Mouse (Mus musculus): ENCODE measurements around the gene Pcyox1. TPM values are rescaled to one million over a fixed set of nuclear protein-coding genes. Genes with fewer than 3 reads are reported as not detected.

Gene Pcyox1
- polyA plus RNA-seq (2012), result 0.08 and 0.46 TPM in 2 replicates

DNA sequence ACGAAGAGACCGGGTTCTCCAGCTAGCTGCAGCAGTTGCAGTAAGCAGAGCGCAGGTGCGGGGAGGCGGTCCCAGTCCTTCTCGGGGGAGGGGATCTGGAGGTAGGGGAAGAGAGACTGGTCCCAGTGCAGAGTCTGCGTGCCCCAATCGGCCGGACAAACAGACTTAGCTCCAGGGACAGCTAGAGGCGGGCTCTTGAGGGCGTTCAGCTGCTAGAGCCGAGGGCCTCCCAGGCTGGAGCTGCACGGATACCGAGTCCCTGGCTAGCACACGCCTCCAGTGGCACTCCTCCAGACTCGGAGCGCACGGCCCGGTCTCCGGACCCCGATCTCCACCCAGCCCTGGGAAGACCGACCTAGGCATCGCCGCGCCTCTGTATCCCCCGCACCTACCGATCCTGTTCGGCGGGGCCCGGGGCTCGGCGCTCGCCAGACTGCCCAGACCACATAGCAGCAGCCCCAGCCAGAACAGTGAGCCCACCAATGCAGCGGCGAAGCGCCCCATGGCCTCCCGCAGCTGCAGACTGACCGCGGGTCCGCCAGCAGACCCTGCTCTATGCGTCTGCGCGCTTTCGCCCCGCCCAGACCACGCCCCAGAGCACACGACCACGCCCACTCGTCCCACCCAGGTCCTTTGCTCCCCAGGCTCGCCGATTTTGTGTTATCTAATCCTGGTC, at the start of gene Pcyox1:
Gene Pcyox1, minus strand, starts transcription at position 574 of the 676 bp plus-strand sequence.
- peaks cover 17% of the 10 kb centered on the region for H3K36me3 ChIP-seq (ENCODE audit: control insufficient read depth)
- H3K27me3 ChIP-seq (ENCODE audit: control insufficient read depth), result peaks cover 18% of the 10 kb centered on the region
- no peak for TF ChIP-seq TAL1 (IDR thresholded peaks at IDR 0.05; ENCODE audit: low read length)
- no peak for TF ChIP-seq GATA1 (IDR thresholded peaks at IDR 0.05; ENCODE audit: low read length)
- no peaks in the 10 kb centered on the region for H3K9me3 ChIP-seq (ENCODE audit: control insufficient read depth, low read length)
- peaks cover 53% of the 10 kb centered on the region for H3K4me1 ChIP-seq (ENCODE audit: control insufficient read depth)
- H3K4me3 ChIP-seq (replicated peaks), result peak within 1 kb of the TSS; percentile 96

DNA sequence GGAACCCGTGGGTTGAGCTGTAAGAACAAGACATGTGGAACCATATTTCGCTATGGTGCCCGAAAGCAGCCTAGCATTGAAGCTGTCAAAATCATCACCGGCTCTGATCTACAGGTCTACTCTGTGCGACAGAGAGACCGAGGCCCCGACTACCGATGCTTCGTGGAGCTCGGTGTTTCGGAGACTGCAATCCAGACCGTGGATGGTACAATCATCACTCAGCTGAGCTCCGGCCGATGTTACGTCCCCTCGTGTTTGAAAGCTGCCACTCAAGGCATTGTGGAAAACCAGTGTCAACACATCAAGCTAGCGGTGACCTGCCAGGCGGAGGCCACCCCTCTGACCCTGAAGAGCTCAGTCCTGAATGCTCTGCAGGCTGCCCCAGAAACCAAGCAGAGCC, 48.6 kb upstream of the Pcyox1 start:
- no peaks in the 10 kb centered on the region for H3K27me3 ChIP-seq (ENCODE audit: control insufficient read depth)
- peaks cover 77% of the 10 kb centered on the region for H3K36me3 ChIP-seq (ENCODE audit: control insufficient read depth)
- no peak for TF ChIP-seq GATA1 (IDR thresholded peaks at IDR 0.05; ENCODE audit: low read length)
- TF ChIP-seq TAL1 (IDR thresholded peaks at IDR 0.05; ENCODE audit: low read length), result no peak
- H3K4me3 ChIP-seq (replicated peaks), result no peak overlapping the region
- no peaks in the 10 kb centered on the region for H3K9me3 ChIP-seq (ENCODE audit: control insufficient read depth, low read length)
- H3K4me1 ChIP-seq (ENCODE audit: control insufficient read depth), result no peaks in the 10 kb centered on the region; the same call in 1 of the 2 replicates

GRCm38 (mm10) chr6:86441571-86441970, 44.6 kb upstream of the Pcyox1 start:
- TF ChIP-seq GATA1 (IDR thresholded peaks at IDR 0.05; ENCODE audit: low read length), result no peak
- TF ChIP-seq TAL1 (IDR thresholded peaks at IDR 0.05; ENCODE audit: low read length), result no peak
- Histone ChIP-seq H3K27me3 (ENCODE audit: control insufficient read depth) (no peaks in the 10 kb centered on the region), H3K9me3 (ENCODE audit: control insufficient read depth, low read length) (no peaks in the 10 kb centered on the region), H3K36me3 (ENCODE audit: control insufficient read depth) (peaks cover 47% of the 10 kb centered on the region), H3K4me3 (replicated peaks) (no peak overlapping the region), H3K4me1 (ENCODE audit: control insufficient read depth) (peaks cover 21% of the 10 kb centered on the region)

- peak overlapping the region; percentile 74 for H3K4me3 ChIP-seq (replicated peaks)
- peaks cover 39% of the 10 kb centered on the region for H3K36me3 ChIP-seq (ENCODE audit: control insufficient read depth)
- TF ChIP-seq TAL1 (IDR thresholded peaks at IDR 0.05; ENCODE audit: low read length), result no peak
- TF ChIP-seq GATA1 (IDR thresholded peaks at IDR 0.05; ENCODE audit: low read length), result no peak
- H3K27me3 ChIP-seq (ENCODE audit: control insufficient read depth), result no peaks in the 10 kb centered on the region
- H3K9me3 ChIP-seq (ENCODE audit: control insufficient read depth, low read length), result no peaks in the 10 kb centered on the region
- peaks cover 23% of the 10 kb centered on the region for H3K4me1 ChIP-seq (ENCODE audit: control insufficient read depth)
Measured at GRCm38 (mm10) chr6:86439531-86439930, 42.6 kb upstream of the Pcyox1 start.

DNA sequence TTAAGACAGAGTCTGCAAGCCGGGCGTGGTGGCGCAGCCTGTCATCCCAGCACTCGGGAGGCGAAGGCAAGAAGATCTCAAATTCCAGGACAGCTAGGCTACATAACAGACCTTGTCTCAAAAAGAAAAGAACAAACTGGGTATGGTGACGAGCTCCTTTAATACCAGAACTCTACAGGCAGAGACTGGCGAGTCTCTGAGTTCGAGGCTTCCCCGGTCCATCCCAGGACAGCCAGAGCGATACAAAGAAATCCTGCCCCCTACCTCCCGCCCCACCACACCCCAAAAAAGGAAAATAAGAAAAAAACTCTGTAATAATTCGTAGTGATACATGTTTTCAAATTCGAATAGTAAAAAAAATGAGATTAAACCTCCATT, 42.2 kb upstream of the Pcyox1 start:
- no peak for TF ChIP-seq GATA1 (IDR thresholded peaks at IDR 0.05; ENCODE audit: low read length)
- no peak for TF ChIP-seq TAL1 (IDR thresholded peaks at IDR 0.05; ENCODE audit: low read length)
- H3K9me3 ChIP-seq (ENCODE audit: control insufficient read depth, low read length), result no peaks in the 10 kb centered on the region
- H3K27me3 ChIP-seq (ENCODE audit: control insufficient read depth), result no peaks in the 10 kb centered on the region
- peaks cover 38% of the 10 kb centered on the region for H3K36me3 ChIP-seq (ENCODE audit: control insufficient read depth)
- H3K4me3 ChIP-seq (replicated peaks), result peak overlapping the region; percentile 74
- peaks cover 23% of the 10 kb centered on the region for H3K4me1 ChIP-seq (ENCODE audit: control insufficient read depth)

GRCm38 (mm10) chr6:86438272-86439118, 41.5 kb upstream of the Pcyox1 start, which contains the start of gene C87436:
Gene C87436 (plus strand): TSS chr6:86438374.
- no peak for TF ChIP-seq TAL1 (IDR thresholded peaks at IDR 0.05; ENCODE audit: low read length)
- no peak for TF ChIP-seq GATA1 (IDR thresholded peaks at IDR 0.05; ENCODE audit: low read length)
- peaks cover 35% of the 10 kb centered on the region for H3K36me3 ChIP-seq (ENCODE audit: control insufficient read depth)

DNA sequence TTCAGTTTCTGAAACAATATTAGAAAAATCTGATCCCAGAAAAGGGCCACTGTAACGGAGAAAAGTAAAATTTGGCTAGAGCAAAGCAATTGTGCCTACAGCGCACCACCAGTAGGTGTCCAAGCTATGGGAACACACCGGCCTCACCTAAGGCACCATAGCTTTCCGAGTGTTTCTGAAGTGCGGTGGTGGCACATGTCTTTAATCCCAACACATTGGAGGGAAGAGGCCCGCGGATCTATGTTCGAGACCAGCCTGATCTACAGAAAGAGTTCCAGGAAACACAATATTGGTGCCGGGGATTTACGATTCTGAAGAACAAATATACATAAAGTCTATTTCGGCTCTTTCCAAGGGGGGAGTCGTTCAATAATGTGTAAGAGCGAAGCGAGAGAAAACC, 40.8 kb upstream of the Pcyox1 start:
- H3K36me3 ChIP-seq (ENCODE audit: control insufficient read depth), result peaks cover 33% of the 10 kb centered on the region
- TF ChIP-seq TAL1 (IDR thresholded peaks at IDR 0.05; ENCODE audit: low read length) (no peak), GATA1 (IDR thresholded peaks at IDR 0.05; ENCODE audit: low read length) (no peak)

More at GRCm38 (mm10) chr6:86438272-86439118, 41.5 kb upstream of the Pcyox1 start, which contains the start of gene C87436:
- peaks cover 23% of the 10 kb centered on the region for H3K4me1 ChIP-seq (ENCODE audit: control insufficient read depth)
- peak within 1 kb of the TSS; percentile 74 for H3K4me3 ChIP-seq (replicated peaks)
- no peaks in the 10 kb centered on the region for H3K9me3 ChIP-seq (ENCODE audit: control insufficient read depth, low read length)
- H3K27me3 ChIP-seq (ENCODE audit: control insufficient read depth), result no peaks in the 10 kb centered on the region

DNA sequence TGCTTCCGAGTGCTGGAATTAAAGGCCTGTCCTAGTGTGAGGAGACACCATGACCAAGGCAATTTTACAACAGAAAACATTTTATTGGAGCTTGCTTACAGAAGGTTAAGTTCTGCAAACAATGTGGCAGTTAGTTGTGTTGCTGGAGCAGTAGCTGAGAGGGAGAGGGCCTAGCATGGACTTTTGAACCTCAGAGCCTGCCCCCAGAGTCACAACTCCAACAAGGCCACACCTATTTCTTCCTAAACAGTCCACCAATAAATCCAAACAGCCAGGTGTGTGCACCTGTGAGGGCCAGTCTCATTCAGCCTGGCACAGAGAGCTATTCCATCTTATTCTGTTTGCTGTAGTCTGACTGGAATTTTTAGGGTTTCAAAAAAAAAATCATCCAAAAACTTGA, 36.7 kb upstream of the Pcyox1 start:
- TF ChIP-seq GATA1 (IDR thresholded peaks at IDR 0.05; ENCODE audit: low read length), result no peak
- TF ChIP-seq TAL1 (IDR thresholded peaks at IDR 0.05; ENCODE audit: low read length), result no peak
- Histone ChIP-seq H3K9me3 (ENCODE audit: control insufficient read depth, low read length) (no peaks in the 10 kb centered on the region), H3K4me3 (replicated peaks) (no peak overlapping the region), H3K27me3 (ENCODE audit: control insufficient read depth) (no peaks in the 10 kb centered on the region), H3K36me3 (ENCODE audit: control insufficient read depth) (peaks cover 35% of the 10 kb centered on the region), H3K4me1 (ENCODE audit: control insufficient read depth) (peaks cover 10% of the 10 kb centered on the region)

More for the DNA sequence above, 40.8 kb upstream of the Pcyox1 start:
- peaks cover 23% of the 10 kb centered on the region for H3K4me1 ChIP-seq (ENCODE audit: control insufficient read depth)
- H3K4me3 ChIP-seq (replicated peaks), result peak overlapping the region; percentile 74
- no peaks in the 10 kb centered on the region for H3K9me3 ChIP-seq (ENCODE audit: control insufficient read depth, low read length)
- no peaks in the 10 kb centered on the region for H3K27me3 ChIP-seq (ENCODE audit: control insufficient read depth)

- H3K4me1 ChIP-seq (ENCODE audit: control insufficient read depth), result peaks cover 2% of the 10 kb centered on the region; the same call in 1 of the 2 replicates
- H3K9me3 ChIP-seq (ENCODE audit: control insufficient read depth, low read length), result no peaks in the 10 kb centered on the region
- TF ChIP-seq TAL1 (IDR thresholded peaks at IDR 0.05; ENCODE audit: low read length) (no peak), GATA1 (IDR thresholded peaks at IDR 0.05; ENCODE audit: low read length) (no peak)
- peaks cover 54% of the 10 kb centered on the region for H3K36me3 ChIP-seq (ENCODE audit: control insufficient read depth)
- no peaks in the 10 kb centered on the region for H3K27me3 ChIP-seq (ENCODE audit: control insufficient read depth)
- no peak overlapping the region for H3K4me3 ChIP-seq (replicated peaks)
Measured at GRCm38 (mm10) chr6:86431531-86431930, 34.6 kb upstream of the Pcyox1 start.

Data from erythroblast, embryonic 14.5 days (primary cell).